Mouse (Mus musculus): ENCODE measurements at regions not wholly inside any gene's neighbourhood (a gene's known extent, or its start where the extent isn't known, plus 50 kb on each side); places are given as distances from the start of the nearest gene placed in this dataset.

DNA sequence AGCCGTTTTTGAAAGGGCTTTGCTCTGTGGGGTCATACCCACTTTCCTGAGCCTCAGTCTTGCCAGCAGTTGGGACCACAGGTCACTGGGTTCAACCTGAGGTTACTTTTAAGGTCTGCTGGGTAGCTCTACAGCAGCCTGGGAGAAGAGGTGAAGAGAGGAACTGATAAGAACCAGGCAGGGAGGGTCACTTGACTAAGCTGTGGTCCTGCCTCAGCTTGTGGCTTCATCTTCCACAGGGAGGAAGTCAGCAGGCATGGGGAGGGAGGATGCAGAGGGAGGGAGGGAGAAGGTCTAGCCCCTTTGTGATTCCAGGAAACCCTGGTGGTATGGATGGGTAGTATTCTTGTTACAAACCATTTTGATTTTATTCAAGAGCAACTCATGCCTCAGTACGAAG, 59.9 kb upstream of the Lrpap1 start:
- no peak for DNase-seq (ENCODE audit: low spot score)

DNA sequence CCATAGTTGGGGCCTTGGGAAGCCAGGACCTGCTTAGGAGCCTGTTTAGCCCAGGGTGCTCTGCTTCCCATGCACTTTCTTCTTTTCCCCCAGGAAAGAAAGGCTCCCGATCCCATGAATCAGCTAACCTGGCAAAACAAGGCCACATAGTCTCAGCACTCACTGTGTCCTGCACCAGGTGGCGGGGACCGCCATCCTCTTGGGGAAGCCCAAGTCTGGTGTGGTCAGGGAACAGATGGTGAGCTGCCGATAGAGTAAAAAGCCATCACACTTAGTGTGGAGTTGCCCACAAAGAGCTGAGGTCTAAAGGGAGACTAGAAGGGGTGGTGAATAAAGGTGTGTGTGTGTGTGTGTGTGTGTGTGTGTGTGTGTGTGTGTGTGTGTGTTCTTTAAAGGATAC, 57.0 kb upstream of the Lrpap1 start:
- DNase-seq (ENCODE audit: low spot score), result no peak

GRCm38 (mm10) chr5:35162120-35162519, 56.6 kb upstream of the Lrpap1 start:
- no peak for DNase-seq (ENCODE audit: low spot score)

DNA sequence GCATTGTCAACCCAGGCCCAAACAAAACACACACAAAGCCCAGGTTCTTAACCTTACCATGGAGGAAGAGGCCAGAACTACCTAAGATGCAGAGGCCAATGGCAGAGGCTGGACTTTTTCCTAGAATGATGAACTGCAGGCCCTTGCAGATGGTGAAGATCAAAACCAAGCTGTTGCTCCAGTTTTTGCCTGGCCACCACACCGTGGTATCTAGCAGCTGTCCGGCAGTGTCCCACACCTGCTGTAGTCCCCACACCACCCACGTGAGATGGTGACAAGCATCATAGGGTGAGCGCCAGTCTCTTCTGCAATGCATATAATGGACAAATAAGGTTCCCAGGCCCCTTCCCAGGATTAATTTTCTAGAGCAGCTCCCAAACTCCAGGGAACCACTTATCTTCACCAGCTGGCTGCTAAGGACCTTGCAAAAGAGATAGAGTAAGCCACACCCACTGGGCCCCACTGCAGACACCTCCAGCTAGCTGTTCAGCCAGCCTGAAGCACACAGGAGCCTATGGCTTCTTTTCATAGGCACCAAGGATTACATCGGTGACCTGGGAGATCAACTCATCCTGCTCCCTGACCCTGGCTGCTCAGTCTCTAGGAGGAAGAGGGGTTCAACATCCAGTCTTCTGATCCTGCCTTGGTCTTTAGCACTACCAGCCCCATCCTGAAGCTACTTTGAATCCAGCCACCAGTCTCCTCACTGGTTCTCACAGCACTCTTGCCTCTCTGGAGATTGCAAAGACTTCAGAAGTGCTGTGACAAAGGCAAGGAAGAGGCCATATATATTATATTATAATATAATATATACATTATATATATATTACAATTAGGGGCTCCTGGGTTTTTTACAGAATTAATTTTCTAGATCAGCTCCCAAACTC, 55.6 kb upstream of the Lrpap1 start:
- no peak for DNase-seq (ENCODE audit: low spot score)

DNA sequence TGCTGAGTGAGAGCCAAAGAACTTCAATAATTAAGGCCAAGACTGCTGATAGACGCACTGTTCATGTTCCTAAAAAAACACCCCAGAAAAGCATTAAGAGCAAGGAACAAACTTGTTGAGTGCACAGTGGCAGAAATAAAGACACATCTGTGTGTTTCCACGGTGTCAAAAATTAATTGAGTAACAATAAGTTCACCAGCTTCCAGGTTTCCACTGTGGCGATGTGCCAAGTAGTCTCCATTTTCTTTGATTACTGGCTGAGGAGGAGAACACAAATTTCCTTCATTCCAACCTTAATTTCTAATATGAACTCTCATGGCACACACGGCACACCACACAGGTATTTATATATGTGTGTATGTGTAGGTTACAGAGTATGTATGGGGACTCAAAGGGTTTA, 54.3 kb upstream of the Lrpap1 start:
- no peak for DNase-seq (ENCODE audit: low spot score)

DNA sequence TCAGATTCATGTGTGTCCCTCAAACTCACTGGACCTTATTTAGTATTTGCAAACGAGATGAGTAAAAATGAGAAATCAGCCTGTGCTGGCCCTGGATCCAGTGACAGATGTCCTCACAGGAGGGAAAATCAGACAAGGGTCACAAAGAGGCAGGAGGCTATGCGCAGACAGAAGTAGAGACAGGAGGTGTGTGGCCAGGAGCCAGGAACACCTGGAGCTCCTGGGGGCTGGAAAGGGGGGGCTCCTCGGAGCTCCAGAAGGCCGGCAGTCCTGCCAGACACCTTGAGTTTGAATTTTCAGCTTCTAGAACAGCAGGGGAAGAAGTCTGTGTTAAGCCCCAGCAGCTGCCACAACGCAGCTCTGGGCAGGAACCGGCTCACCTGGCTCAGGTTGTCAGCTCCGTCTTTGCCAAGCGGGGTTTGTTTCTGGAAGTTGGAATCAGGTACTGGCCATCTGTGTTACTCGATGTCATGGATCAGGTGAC, 53.7 kb upstream of the Lrpap1 start:
- no peak for DNase-seq (ENCODE audit: low spot score)

DNA sequence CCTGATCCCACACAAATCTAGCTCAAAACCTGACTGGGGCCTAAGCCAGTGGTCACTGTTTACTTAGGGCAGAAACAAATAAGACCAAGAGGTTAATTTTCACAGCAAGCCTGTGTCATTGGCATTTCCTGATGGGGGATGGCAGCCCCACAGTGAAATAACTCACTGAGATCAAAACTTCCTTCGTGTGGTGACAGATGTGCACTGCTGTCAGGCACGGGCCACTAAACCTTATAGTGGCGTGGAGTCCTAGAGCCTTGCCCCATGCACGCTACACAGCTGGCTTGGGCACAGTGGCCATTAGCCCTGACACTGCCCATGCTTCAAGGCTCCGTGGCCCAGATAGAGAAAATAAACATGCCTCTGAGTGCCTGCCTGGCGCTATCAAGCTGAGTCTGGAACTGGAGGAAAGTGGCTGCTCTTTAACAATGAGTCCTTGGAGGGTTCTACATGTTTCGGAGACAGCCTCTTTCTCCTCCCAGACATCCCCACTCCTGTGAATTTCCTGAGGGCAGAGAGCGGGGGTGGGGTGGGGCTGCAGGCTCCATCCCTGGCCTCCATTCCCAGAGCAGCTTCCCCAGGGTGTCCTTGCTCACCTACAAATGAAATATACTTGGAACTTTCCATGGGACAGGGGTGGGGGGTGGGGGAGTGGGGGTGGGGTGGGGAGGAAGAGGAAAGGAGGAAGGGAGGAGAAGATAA, 52.9 kb upstream of the Lrpap1 start:
- DNase-seq (ENCODE audit: low spot score), result no peak

DNA sequence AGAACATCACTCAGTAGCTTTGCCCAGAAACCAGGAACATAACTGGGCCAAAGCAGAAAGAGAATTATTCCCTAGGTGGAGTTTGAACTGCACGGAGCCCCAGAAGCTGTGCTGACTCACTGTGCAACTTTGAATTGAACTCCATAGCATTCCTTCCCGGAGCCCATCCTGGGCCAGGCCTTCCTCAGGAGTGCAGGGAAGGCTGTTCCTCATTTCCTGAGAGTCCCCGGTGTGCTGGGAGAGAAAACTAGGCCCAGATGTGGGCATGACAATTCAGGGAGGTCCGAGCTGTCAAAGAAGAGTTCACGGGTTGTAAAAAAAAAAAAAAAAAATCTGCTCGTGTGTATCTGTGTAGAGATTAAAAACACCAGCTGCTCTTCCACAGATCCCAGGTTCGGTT, 50.8 kb upstream of the Lrpap1 start:
- no peak for DNase-seq (ENCODE audit: low spot score)

DNA sequence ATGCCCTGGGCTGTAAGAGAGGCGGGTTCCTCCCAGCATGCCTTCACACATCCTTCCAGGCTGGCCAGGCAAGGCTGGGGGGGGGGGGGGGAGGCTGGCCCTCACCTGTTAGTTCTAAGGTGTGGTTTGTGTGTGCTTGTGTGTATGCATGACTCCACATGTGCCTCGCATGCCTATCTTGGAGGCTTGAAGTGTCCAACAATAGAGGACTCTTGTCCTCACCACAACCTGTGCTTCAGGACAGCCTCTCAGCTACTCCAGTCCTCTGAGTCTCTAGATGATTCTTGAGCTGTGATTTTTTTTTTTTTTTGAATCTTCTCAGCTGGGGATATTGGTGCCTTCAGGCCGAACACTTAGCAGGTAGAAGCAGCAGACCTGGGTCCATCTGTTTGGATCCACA, 50.2 kb upstream of the Lrpap1 start:
- DNase-seq (ENCODE audit: low spot score), result no peak
